Mouse (Mus musculus): ENCODE data around the gene Tex33. TPM values are rescaled to one million over a fixed set of nuclear protein-coding genes. Genes with fewer than 3 reads are reported as not detected.

The Tex33 gene
- polyA plus RNA-seq, 1 experiment from 2014 or later, result not detected

DNA sequence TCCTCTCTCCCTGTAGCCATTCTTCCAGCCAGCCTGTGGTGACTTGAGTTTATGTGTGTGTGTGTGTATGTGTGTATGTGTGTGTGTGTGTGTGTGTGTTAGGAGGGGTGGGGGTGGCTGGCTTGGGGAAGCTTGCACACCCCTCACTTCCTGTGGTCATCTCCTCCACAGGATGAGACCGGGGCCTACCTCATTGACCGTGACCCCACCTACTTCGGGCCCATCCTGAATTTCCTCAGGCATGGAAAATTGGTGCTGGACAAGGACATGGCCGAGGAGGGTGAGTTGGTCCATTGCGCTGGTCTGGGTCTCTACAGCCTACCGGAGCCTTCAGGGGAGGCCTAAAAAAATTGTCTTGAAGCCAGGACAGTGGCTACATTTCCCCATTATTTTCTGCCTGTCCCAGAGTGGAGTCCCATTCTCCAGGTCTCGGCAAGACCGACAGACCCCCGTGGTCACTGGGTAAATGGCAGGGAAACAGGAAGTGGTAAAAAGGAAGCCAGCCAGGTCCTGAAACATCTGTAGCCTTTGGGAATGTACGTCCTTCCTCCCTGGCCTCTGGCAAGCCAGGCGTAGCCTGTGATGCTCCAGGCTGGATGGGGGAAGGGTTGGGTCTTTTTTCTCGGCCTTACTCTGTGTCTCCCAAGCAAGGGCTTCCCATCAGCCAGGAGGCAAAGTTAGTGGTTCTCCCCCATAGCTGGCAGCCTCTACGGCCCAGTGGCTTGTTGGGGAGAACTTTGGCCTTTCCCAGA lies 34.3 kb upstream of the Tex33 start:
- WGBS, result 69% methylated on average over 13 of the region's 13 CpGs
- DNase-seq (ENCODE audit: low spot score), result no peak
- Histone ChIP-seq H3K36me3 (peaks cover 26% of the 10 kb centered on the region), H3K27me3 (ENCODE audit: insufficient read depth, poor library complexity, severe bottlenecking) (peaks cover 17% of the 10 kb centered on the region), H3K27ac (peak overlapping the region; percentile 3; the same call in 1 of the 2 replicates), H3K4me3 (0 out of 2 replicates have a peak overlapping the region, but pooled peaks have one; percentile 73), H3K9me3 (no peaks in the 10 kb centered on the region), H3K4me1 (peaks cover 37% of the 10 kb centered on the region)

DNA sequence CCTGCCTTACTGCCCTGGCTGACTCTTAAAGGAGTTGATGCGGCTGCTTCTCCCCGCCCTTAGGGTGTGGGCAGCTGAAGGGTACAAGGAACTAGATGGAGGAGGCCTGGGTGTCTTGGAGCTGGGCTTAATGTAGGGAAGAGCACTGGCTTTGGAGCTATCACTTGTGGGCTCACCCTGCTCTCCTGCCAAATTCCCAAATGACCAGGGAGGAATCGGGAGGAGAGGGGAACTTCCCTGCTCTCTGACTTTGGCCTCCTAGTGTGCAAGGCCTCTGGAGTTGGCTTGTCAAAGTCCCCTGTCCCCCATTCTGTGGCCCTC lies 33.4 kb upstream of the Tex33 start:
- Histone ChIP-seq H3K4me3 (peak overlapping the region; percentile 73), H3K9me3 (no peaks in the 10 kb centered on the region), H3K27ac (peak overlapping the region; percentile 79), H3K36me3 (peaks cover 23% of the 10 kb centered on the region), H3K27me3 (ENCODE audit: insufficient read depth, poor library complexity, severe bottlenecking) (peaks cover 24% of the 10 kb centered on the region), H3K4me1 (peaks cover 36% of the 10 kb centered on the region)
- 8% methylated on average over 3 of the region's 3 CpGs for WGBS
- DNase-seq (ENCODE audit: low spot score), result no peak

GRCm38 (mm10) chr15:78428391-78429138 lies 32.9 kb upstream of the Tex33 start, which contains the start of gene Kctd17:
Kctd17 (plus strand) TSS chr15:78428564.
- Histone ChIP-seq H3K27me3 (ENCODE audit: insufficient read depth, poor library complexity, severe bottlenecking) (peaks cover 29% of the 10 kb centered on the region), H3K36me3 (peaks cover 18% of the 10 kb centered on the region), H3K9me3 (no peaks in the 10 kb centered on the region), H3K27ac (peak within 1 kb of the TSS; percentile 79), H3K4me3 (peak within 1 kb of the TSS; percentile 73), H3K4me1 (peaks cover 36% of the 10 kb centered on the region)
- DNase-seq (ENCODE audit: low spot score), result peak; percentile 90
- 1% methylated on average over 52 of the region's 52 CpGs for WGBS

GRCm38 (mm10) chr15:78425230-78425629 lies 29.5 kb upstream of the Tex33 start:
- Histone ChIP-seq H3K9me3 (no peaks in the 10 kb centered on the region), H3K4me1 (peaks cover 30% of the 10 kb centered on the region), H3K27ac (no peak overlapping the region), H3K36me3 (0 out of 2 replicates have a peak, but pooled peaks cover under 1% of the 10 kb centered on the region), H3K27me3 (ENCODE audit: insufficient read depth, poor library complexity, severe bottlenecking) (peaks cover 46% of the 10 kb centered on the region), H3K4me3 (no peak overlapping the region)
- WGBS, result 59% methylated on average over 4 of the region's 4 CpGs
- no peak for DNase-seq (ENCODE audit: low spot score)

- Histone ChIP-seq H3K9me3 (no peaks in the 10 kb centered on the region), H3K27me3 (ENCODE audit: insufficient read depth, poor library complexity, severe bottlenecking) (peaks cover 46% of the 10 kb centered on the region), H3K36me3 (no peaks in the 10 kb centered on the region), H3K4me3 (no peak overlapping the region), H3K27ac (no peak overlapping the region), H3K4me1 (peaks cover 23% of the 10 kb centered on the region)
- WGBS, result 13% methylated on average over 11 of the region's 11 CpGs
- DNase-seq (ENCODE audit: low spot score), result no peak
Observed at GRCm38 (mm10) chr15:78424507-78424906, 28.8 kb upstream of the Tex33 start.

- Histone ChIP-seq H3K9me3 (no peaks in the 10 kb centered on the region), H3K4me3 (0 out of 2 replicates have a peak overlapping the region, but pooled peaks have one; percentile 15), H3K27ac (0 out of 2 replicates have a peak overlapping the region, but pooled peaks have one; percentile 42), H3K27me3 (ENCODE audit: insufficient read depth, poor library complexity, severe bottlenecking) (peaks cover 37% of the 10 kb centered on the region), H3K36me3 (no peaks in the 10 kb centered on the region), H3K4me1 (peaks cover 7% of the 10 kb centered on the region)
- WGBS, result 17% methylated on average over 16 of the region's 16 CpGs
- peak; percentile 90 for DNase-seq (ENCODE audit: low spot score)
Observed at GRCm38 (mm10) chr15:78422046-78422956, 26.6 kb upstream of the Tex33 start.

DNA sequence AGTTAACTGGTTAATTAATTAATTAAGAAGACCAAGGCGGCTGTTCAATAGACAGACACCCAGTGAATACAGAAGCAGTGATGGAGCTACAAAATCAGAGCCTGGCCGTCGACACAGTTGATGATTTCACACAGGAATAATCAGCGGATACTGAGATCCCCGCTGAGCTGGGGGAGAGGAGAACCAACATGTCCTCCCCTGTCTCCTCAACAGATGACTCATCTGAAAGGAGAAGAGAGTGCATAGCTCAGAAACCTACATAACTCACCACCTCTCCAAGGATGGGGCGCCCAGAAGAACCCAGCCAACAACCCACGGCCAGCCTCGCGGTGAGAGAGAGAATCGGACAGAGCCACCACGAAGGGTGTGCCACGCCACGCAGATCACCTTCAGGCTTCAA lies 24.7 kb upstream of the Tex33 start:
- H3K4me3 ChIP-seq, result no peak overlapping the region
- H3K9me3 ChIP-seq, result no peaks in the 10 kb centered on the region
- WGBS, result 77% methylated on average over 13 of the region's 13 CpGs
- DNase-seq (ENCODE audit: low spot score), result no peak
- no peaks in the 10 kb centered on the region for H3K36me3 ChIP-seq
- H3K27ac ChIP-seq, result no peak overlapping the region
- peaks cover 32% of the 10 kb centered on the region for H3K27me3 ChIP-seq (ENCODE audit: insufficient read depth, poor library complexity, severe bottlenecking)
- H3K4me1 ChIP-seq, result peaks cover 12% of the 10 kb centered on the region

GRCm38 (mm10) chr15:78416937-78417336 lies 21.2 kb upstream of the Tex33 start:
- no peak for DNase-seq (ENCODE audit: low spot score)
- peaks cover 21% of the 10 kb centered on the region for H3K4me1 ChIP-seq
- peak overlapping the region; percentile 23 for H3K27ac ChIP-seq
- H3K4me3 ChIP-seq, result no peak overlapping the region
- H3K36me3 ChIP-seq, result no peaks in the 10 kb centered on the region
- peaks cover 15% of the 10 kb centered on the region for H3K27me3 ChIP-seq (ENCODE audit: insufficient read depth, poor library complexity, severe bottlenecking)
- WGBS, result 52% methylated on average over 4 of the region's 4 CpGs
- no peaks in the 10 kb centered on the region for H3K9me3 ChIP-seq

- H3K4me3 ChIP-seq, result no peak overlapping the region
- H3K36me3 ChIP-seq, result no peaks in the 10 kb centered on the region
- H3K4me1 ChIP-seq, result peaks cover 33% of the 10 kb centered on the region
- H3K27me3 ChIP-seq (ENCODE audit: insufficient read depth, poor library complexity, severe bottlenecking), result peaks cover 35% of the 10 kb centered on the region
- WGBS, result 83% methylated on average over 8 of the region's 8 CpGs
- peak overlapping the region; percentile 69; the same call in 1 of the 2 replicates for H3K27ac ChIP-seq
- H3K9me3 ChIP-seq, result no peaks in the 10 kb centered on the region
- no peak for DNase-seq (ENCODE audit: low spot score)
Observed at GRCm38 (mm10) chr15:78414157-78414556, 18.4 kb upstream of the Tex33 start.

GRCm38 (mm10) chr15:78413719-78414117 lies 18.0 kb upstream of the Tex33 start:
- H3K36me3 ChIP-seq, result no peaks in the 10 kb centered on the region
- H3K9me3 ChIP-seq, result no peaks in the 10 kb centered on the region
- no peak overlapping the region for H3K4me3 ChIP-seq
- DNase-seq (ENCODE audit: low spot score), result no peak
- H3K4me1 ChIP-seq, result peaks cover 33% of the 10 kb centered on the region
- WGBS, result 57% methylated on average over 1 of the region's 1 CpGs
- H3K27me3 ChIP-seq (ENCODE audit: insufficient read depth, poor library complexity, severe bottlenecking), result peaks cover 39% of the 10 kb centered on the region
- H3K27ac ChIP-seq, result peak overlapping the region; percentile 69; the same call in 1 of the 2 replicates

DNA sequence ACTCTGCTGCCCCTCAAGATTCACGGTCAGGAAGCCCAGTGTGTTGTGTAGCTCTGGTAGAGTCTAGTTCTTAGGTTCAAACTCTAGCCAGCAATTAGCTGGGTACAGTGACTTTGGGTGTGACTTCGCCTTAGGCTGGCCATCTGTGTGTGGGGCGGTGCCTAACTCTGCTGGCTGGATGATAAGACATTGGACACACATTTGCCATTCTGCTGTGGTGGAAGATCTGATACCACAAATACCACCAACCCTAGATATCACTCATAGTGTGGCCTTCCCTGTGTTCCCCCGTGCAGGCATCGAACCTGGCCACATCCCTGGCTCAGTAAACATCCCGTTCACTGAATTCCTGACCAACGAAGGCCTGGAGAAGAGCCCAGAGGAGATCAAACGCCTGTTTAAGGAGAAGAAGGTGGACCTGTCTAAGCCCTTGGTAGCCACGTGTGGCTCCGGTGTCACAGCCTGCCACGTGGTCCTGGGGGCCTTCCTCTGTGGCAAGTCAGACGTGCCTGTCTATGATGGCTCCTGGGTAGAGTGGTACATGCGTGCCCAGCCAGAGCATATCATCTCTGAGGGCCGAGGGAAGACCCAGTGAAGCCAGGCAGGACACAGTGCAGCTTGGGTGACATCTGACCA lies 17.5 kb upstream of the Tex33 start:
- peaks cover 33% of the 10 kb centered on the region for H3K4me1 ChIP-seq
- 77% methylated on average over 14 of the region's 14 CpGs for WGBS

DNA sequence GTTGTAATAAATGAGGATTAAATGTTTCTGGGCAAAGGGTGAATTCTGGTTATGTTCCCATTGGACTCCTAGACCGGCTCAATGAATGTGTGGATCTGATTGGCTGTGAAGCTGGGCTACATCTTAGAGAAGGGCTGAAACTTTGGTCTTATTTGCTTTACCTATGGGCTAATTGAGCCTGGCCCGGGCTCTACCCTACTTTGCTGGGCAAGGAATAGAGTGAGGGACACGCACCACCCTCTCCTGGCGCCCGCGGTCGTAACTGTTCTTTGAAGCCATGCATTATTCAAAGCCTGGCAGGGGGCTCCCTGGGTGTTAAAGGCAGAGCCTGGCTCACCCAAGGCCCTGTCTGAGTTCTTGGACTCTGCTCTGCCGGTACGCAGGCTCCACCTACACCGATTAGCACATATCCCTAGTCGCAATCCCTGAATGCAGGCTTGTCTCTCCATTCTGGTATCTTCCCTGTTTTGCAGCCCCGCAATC lies 13.9 kb upstream of the Tex33 start:
- Histone ChIP-seq H3K9me3 (no peaks in the 10 kb centered on the region), H3K4me1 (peaks cover 52% of the 10 kb centered on the region), H3K36me3 (no peaks in the 10 kb centered on the region), H3K27me3 (ENCODE audit: insufficient read depth, poor library complexity, severe bottlenecking) (peaks cover 58% of the 10 kb centered on the region), H3K4me3 (peak overlapping the region; percentile 57), H3K27ac (peak overlapping the region; percentile 42; the same call in 1 of the 2 replicates)
- DNase-seq (ENCODE audit: low spot score), result no peak
- WGBS, result 10% methylated on average over 12 of the region's 12 CpGs

More for the DNA sequence above, 17.5 kb upstream of the Tex33 start:
- DNase-seq (ENCODE audit: low spot score), result peak; percentile 89
- peaks cover 45% of the 10 kb centered on the region for H3K27me3 ChIP-seq (ENCODE audit: insufficient read depth, poor library complexity, severe bottlenecking)
- H3K9me3 ChIP-seq, result no peaks in the 10 kb centered on the region
- peak overlapping the region; percentile 69; the same call in 1 of the 2 replicates for H3K27ac ChIP-seq
- no peak overlapping the region for H3K4me3 ChIP-seq
- no peaks in the 10 kb centered on the region for H3K36me3 ChIP-seq

Measured in heart, embryonic 10.5 days (tissue).